Mouse (Mus musculus): ENCODE measurements around the gene Cyp2w1. TPM values are rescaled to one million over a fixed set of nuclear protein-coding genes. Genes with fewer than 3 reads are reported as not detected.

Gene Cyp2w1
- polyA plus RNA-seq, 1 experiment from 2014 or later = 0.41 TPM

DNA sequence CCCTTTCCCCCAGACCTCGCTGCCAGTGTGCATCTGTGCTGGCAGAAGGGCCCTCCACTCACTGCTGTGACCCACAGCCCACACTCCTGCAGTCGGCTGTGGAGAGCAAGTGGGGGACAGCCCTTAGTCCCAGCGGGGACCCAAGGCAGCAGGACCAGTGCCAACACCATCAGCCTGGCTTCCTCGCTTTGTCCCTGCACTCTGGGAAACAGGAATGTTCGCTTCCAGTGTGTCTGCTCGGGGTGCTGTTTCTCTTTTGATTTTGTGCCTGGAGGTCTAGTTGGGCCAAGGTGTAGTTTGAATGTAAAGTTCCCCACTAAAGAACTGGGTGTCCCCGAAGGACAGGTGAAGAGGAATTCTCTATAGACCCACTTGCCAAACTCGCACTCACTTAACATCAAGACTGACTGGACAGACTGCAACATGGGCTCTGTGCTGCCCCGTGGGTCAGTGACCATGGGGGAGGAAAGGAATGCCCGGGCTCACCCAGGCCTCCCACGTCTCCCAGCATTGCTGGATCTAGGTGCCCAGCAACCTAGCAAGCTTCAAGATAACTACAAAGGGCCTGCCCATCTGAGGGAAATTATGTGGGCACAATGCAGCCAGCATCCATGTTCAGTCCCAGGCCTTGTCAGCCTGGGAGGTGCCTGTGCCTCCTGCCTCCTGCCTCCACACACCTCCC lies 39.0 kb downstream of the Cyp2w1 start:
- H3K4me1 ChIP-seq = peaks cover 33% of the 10 kb centered on the region
- H3K9ac ChIP-seq = peak overlapping the region; percentile 14; the same call in 1 of the 2 replicates
- no peaks in the 10 kb centered on the region for H3K9me3 ChIP-seq (replicated peaks)
- H3K27me3 ChIP-seq = no peaks in the 10 kb centered on the region
- no peak overlapping the region for H3K4me2 ChIP-seq (replicated peaks)
- no peak for ATAC-seq (ENCODE audit: low FRiP score)
- H3K36me3 ChIP-seq = no peaks in the 10 kb centered on the region
- H3K27ac ChIP-seq = no peak overlapping the region
- no peak overlapping the region for H3K4me3 ChIP-seq
- WGBS = 81% methylated on average over 11 of the region's 11 CpGs

DNA sequence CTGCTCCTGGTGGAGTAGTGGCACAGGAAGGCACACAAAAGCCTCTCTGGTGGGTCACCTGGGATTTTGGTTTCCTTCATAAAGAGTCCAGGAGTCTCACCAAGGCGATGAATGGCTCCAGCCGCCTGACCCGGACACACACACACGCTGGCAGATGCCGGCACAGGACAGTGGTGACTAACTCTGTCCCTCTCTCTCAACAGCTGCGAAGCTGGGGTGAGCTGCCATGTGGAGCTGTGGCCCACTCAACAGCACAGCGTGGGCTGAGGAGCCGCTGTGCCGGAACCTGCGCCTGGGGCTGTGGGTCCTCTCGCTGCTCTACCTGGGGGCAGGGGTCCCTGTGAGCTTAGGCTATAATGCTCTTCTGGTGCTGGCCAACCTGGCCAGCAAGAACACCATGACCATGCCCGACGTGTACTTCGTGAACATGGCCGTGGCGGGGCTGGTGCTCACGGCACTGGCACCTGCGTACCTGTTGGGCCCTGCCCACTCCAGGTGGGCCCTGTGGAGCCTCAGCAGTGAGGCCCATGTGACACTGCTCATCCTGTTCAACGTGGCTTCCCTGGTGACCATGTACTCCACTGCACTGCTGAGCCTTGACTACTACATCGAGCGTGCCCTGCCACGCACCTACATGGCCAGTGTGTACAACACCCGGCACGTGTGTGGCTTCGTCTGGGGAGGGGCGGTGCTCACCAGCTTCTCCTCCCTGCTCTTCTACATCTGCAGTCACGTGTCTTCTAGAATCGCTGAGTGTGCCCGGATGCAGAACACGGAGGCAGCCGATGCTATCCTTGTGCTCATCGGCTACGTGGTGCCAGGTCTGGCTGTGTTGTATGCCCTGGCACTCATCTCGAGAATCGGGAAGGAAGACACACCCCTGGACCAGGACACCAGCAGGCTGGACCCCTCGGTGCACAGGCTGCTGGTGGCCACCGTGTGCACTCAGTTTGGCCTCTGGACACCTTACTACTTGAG lies 40.1 kb downstream of the Cyp2w1 start:
- 95% methylated on average over 37 of the region's 37 CpGs for WGBS
- no peaks in the 10 kb centered on the region for H3K27me3 ChIP-seq
- H3K9me3 ChIP-seq (replicated peaks) = no peaks in the 10 kb centered on the region
- no peak overlapping the region for H3K4me2 ChIP-seq (replicated peaks)
- H3K4me3 ChIP-seq = no peak overlapping the region
- no peaks in the 10 kb centered on the region for H3K36me3 ChIP-seq
- no peak overlapping the region for H3K9ac ChIP-seq
- no peak for ATAC-seq (ENCODE audit: low FRiP score)
- no peak overlapping the region for H3K27ac ChIP-seq
- H3K4me1 ChIP-seq = peaks cover 32% of the 10 kb centered on the region

DNA sequence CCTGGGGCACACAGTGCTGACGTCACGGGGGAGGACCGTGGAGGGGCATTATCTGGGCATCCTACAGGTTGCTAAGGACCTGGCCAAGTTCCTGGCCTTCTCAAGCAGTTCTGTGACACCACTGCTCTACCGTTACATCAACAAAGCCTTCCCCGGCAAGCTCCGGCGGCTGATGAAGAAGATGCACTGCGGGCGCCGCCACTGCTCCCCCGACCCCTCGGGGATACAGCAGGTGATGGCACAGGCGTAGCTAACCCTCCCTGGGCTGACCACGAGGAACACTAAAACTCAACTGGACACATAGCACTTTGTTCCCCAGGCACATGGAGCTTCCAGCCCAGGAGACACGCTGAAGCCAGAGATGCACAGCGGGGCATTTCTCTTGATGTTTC lies 40.8 kb downstream of the Cyp2w1 start:
- Histone ChIP-seq H3K36me3 (no peaks in the 10 kb centered on the region), H3K4me3 (no peak overlapping the region), H3K27ac (no peak overlapping the region), H3K9ac (no peak overlapping the region), H3K9me3 (replicated peaks) (no peaks in the 10 kb centered on the region), H3K4me1 (peaks cover 25% of the 10 kb centered on the region), H3K4me2 (replicated peaks) (no peak overlapping the region), H3K27me3 (no peaks in the 10 kb centered on the region)
- WGBS = 82% methylated on average over 16 of the region's 16 CpGs
- ATAC-seq (ENCODE audit: low FRiP score) = no peak

- ATAC-seq (ENCODE audit: low FRiP score) = no peak
- WGBS = 68% methylated on average over 7 of the region's 7 CpGs
- no peak overlapping the region for H3K4me2 ChIP-seq (replicated peaks)
Observed at GRCm38 (mm10) chr5:139394399-139394798, 42.0 kb downstream of the Cyp2w1 start.

DNA sequence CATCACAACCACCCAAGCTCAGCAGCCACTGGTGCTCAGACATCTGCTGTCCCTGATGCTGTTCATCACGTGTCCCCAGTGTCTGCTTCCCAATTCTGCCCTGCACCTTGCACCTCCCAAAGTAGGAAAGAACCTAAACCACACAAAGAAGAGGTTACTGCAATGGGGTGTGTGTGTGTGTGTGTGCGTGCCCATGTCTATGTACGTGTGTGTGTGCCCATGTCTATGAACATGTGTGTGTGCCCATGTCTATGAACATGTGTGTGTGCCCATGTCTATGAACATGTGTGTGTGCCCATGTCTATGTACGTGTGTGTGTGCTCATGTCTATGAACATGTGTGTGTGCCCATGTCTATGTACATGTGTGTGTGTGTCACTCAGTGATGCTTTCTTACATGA lies 43.1 kb downstream of the Cyp2w1 start:
- Histone ChIP-seq H3K27ac (no peak overlapping the region), H3K4me2 (replicated peaks) (no peak overlapping the region), H3K4me3 (no peak overlapping the region), H3K36me3 (no peaks in the 10 kb centered on the region), H3K9me3 (replicated peaks) (no peaks in the 10 kb centered on the region), H3K4me1 (0 out of 2 replicates have a peak, but pooled peaks cover 8% of the 10 kb centered on the region), H3K9ac (no peak overlapping the region), H3K27me3 (no peaks in the 10 kb centered on the region)
- 93% methylated on average over 4 of the region's 4 CpGs for WGBS
- no peak for ATAC-seq (ENCODE audit: low FRiP score)

More at GRCm38 (mm10) chr5:139394399-139394798, 42.0 kb downstream of the Cyp2w1 start:
- no peaks in the 10 kb centered on the region for H3K27me3 ChIP-seq
- no peak overlapping the region for H3K9ac ChIP-seq
- no peaks in the 10 kb centered on the region for H3K9me3 ChIP-seq (replicated peaks)
- H3K4me3 ChIP-seq = no peak overlapping the region
- no peak overlapping the region for H3K27ac ChIP-seq
- no peaks in the 10 kb centered on the region for H3K36me3 ChIP-seq
- peaks cover 14% of the 10 kb centered on the region for H3K4me1 ChIP-seq

GRCm38 (mm10) chr5:139397359-139397916 lies 45.0 kb downstream of the Cyp2w1 start:
- Histone ChIP-seq H3K9ac (no peak overlapping the region), H3K4me1 (0 out of 2 replicates have a peak, but pooled peaks cover 3% of the 10 kb centered on the region), H3K4me3 (no peak overlapping the region), H3K27ac (no peak overlapping the region), H3K27me3 (no peaks in the 10 kb centered on the region), H3K36me3 (no peaks in the 10 kb centered on the region), H3K4me2 (replicated peaks) (no peak overlapping the region), H3K9me3 (replicated peaks) (no peaks in the 10 kb centered on the region)
- no peak for ATAC-seq (ENCODE audit: low FRiP score)
- WGBS = 90% methylated on average over 4 of the region's 4 CpGs

GRCm38 (mm10) chr5:139397959-139398753 lies 45.7 kb downstream of the Cyp2w1 start:
- Histone ChIP-seq H3K4me3 (no peak overlapping the region), H3K9me3 (replicated peaks) (no peaks in the 10 kb centered on the region), H3K9ac (no peak overlapping the region), H3K27ac (no peak overlapping the region), H3K4me2 (replicated peaks) (no peak overlapping the region), H3K36me3 (no peaks in the 10 kb centered on the region), H3K27me3 (no peaks in the 10 kb centered on the region), H3K4me1 (0 out of 2 replicates have a peak, but pooled peaks cover 3% of the 10 kb centered on the region)
- no peak for ATAC-seq (ENCODE audit: low FRiP score)
- WGBS = 43% methylated on average over 5 of the region's 5 CpGs

DNA sequence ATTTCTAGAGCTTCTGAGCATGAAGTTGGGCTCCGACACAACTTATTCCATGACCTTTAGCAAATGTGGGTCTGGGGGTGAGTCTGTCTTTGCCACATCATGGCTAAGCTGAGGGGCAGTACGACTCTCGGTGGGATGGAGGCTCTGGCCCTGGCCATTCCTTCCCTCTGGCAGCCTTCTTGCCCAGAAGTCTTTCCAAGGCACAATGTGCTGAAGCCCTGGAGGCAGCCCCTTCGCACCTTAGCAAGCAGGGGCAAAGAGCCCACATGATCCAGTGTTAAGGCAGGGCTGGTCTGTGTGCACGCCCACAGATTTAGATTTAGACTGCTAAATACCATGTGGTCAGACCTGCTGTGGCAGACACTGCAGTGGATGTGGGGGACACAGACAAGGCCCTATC lies 46.4 kb downstream of the Cyp2w1 start:
- H3K9ac ChIP-seq = no peak overlapping the region
- H3K27ac ChIP-seq = no peak overlapping the region
- ATAC-seq (ENCODE audit: low FRiP score) = no peak
- peaks cover 2% of the 10 kb centered on the region for H3K4me1 ChIP-seq
- no peak overlapping the region for H3K4me3 ChIP-seq
- no peaks in the 10 kb centered on the region for H3K9me3 ChIP-seq (replicated peaks)
- no peak overlapping the region for H3K4me2 ChIP-seq (replicated peaks)
- H3K36me3 ChIP-seq = no peaks in the 10 kb centered on the region
- WGBS = 84% methylated on average over 5 of the region's 5 CpGs
- no peaks in the 10 kb centered on the region for H3K27me3 ChIP-seq

DNA sequence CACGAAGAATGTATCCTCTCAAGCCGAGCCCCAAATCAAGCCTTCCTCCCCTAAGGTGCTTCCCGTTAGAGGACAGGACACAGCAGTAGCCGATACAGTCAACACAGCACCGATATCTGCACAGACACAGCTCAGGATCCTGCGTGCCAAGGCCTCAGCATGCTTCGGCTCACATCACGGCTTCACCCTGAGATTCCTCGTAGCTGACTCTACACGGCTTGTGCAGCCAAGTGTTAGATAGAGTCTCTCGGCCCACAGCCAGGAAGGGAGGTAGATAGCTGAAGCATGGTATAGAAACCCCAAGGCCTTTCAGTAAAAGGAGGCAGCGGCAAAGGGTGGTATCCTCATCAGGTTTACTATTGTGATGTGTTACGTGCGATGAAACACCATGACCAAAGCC lies 47.6 kb downstream of the Cyp2w1 start:
- H3K4me1 ChIP-seq = peaks cover 4% of the 10 kb centered on the region
- H3K9me3 ChIP-seq (replicated peaks) = no peaks in the 10 kb centered on the region
- no peak overlapping the region for H3K9ac ChIP-seq
- no peak for ATAC-seq (ENCODE audit: low FRiP score)
- no peaks in the 10 kb centered on the region for H3K27me3 ChIP-seq
- H3K36me3 ChIP-seq = no peaks in the 10 kb centered on the region
- no peak overlapping the region for H3K4me3 ChIP-seq
- no peak overlapping the region for H3K4me2 ChIP-seq (replicated peaks)
- WGBS = 92% methylated on average over 14 of the region's 14 CpGs
- no peak overlapping the region for H3K27ac ChIP-seq

- 92% methylated on average over 2 of the region's 2 CpGs for WGBS
- peaks cover 14% of the 10 kb centered on the region for H3K4me1 ChIP-seq
- no peak overlapping the region for H3K4me3 ChIP-seq
- H3K4me2 ChIP-seq (replicated peaks) = no peak overlapping the region
- H3K9me3 ChIP-seq (replicated peaks) = no peaks in the 10 kb centered on the region
- H3K27ac ChIP-seq = no peak overlapping the region
- H3K9ac ChIP-seq = no peak overlapping the region
- H3K36me3 ChIP-seq = no peaks in the 10 kb centered on the region
- no peak for ATAC-seq (ENCODE audit: low FRiP score)
- H3K27me3 ChIP-seq = no peaks in the 10 kb centered on the region
Observed at GRCm38 (mm10) chr5:139402106-139402505, 49.7 kb downstream of the Cyp2w1 start.

DNA sequence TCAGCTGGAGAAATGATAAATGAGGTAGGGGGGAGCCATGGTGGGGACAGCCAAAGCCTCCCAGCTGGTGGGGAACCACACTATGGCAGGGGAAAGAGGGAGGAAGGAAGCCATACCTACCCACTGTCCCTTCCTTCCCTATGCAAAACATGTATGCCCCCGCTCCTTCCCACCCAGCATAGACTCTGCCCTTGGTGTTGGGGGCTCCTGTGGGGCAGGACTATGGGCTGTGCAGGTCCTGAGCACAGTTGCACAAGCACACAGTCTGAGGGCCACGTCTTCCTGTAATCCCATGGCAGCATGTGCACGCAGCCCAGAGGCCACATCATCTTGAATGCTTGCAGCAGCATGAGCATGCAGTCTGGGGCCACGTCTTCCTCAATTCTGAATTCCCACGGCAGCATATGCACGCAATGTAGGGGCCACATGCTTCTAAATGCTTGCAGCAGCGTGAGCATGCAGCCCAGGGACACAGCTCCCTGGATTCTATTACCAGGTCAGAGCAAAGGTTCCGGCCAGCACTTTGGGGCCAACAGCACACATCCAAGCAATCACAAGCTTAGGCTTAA lies 51.4 kb downstream of the Cyp2w1 start:
- WGBS = 84% methylated on average over 8 of the region's 8 CpGs
- Histone ChIP-seq H3K4me1 (peaks cover 19% of the 10 kb centered on the region), H3K9me3 (replicated peaks) (no peaks in the 10 kb centered on the region), H3K4me3 (no peak overlapping the region), H3K4me2 (replicated peaks) (no peak overlapping the region), H3K36me3 (no peaks in the 10 kb centered on the region), H3K27ac (no peak overlapping the region), H3K27me3 (no peaks in the 10 kb centered on the region), H3K9ac (no peak overlapping the region)
- no peak for ATAC-seq (ENCODE audit: low FRiP score)

Data from hindbrain, embryonic 12.5 days (tissue).